In genomic region chr2:82053185-82053891, GRCm38 (mm10) we compare ENCODE assay signal across 8 mouse cellular contexts. TPM values are rescaled to one million over a fixed set of nuclear protein-coding genes. Genes with fewer than 3 reads are reported as not detected.
DNase-seq lines count a peak whose midpoint lies in the region; ATAC-seq and TF ChIP-seq lines count a peak whose summit lies in the region.

Gene Zfp804a, plus strand, starts transcription at chr2:82053222.

- peak within 1 kb of the TSS; percentile 97 for H3K4me2 ChIP-seq in lung, embryonic 14.5 days
- peak within 1 kb of the TSS; percentile 99 for H3K4me2 ChIP-seq in heart, embryonic 16.5 days (ENCODE audit: low read depth, low read length)
- peak within 1 kb of the TSS; percentile 73 for H3K4me2 ChIP-seq in midbrain, embryonic 12.5 days (replicated peaks)

- under 1% methylated on average over 64 of the region's 82 CpGs for WGBS in lung, embryonic 14.5 days
- WGBS in heart, embryonic 16.5 days, result under 1% methylated on average over 68 of the region's 82 CpGs
- under 1% methylated on average over 68 of the region's 82 CpGs for WGBS in midbrain, embryonic 12.5 days

- no peaks in the 10 kb centered on the region for H3K36me3 ChIP-seq in lung, embryonic 14.5 days (ENCODE audit: insufficient read depth)
- no peaks in the 10 kb centered on the region for H3K36me3 ChIP-seq in heart, embryonic 16.5 days (ENCODE audit: control insufficient read depth, insufficient read depth)
- H3K36me3 ChIP-seq in midbrain, embryonic 12.5 days, result no peaks in the 10 kb centered on the region

- no peaks in the 10 kb centered on the region for H3K9me3 ChIP-seq in lung, embryonic 14.5 days (ENCODE audit: low read depth, low read length)
- no peaks in the 10 kb centered on the region for H3K9me3 ChIP-seq in heart, embryonic 16.5 days (replicated peaks; ENCODE audit: control insufficient read depth, low read length)
- no peaks in the 10 kb centered on the region for H3K9me3 ChIP-seq in midbrain, embryonic 12.5 days

- ATAC-seq in lung, embryonic 14.5 days (ENCODE audit: insufficient read depth), result peak; percentile 93
- ATAC-seq in heart, embryonic 16.5 days (replicated peaks; ENCODE audit: extremely low read depth, insufficient read depth, low FRiP score), result peak; percentile 70
- peak; percentile 95 for ATAC-seq in midbrain, embryonic 12.5 days (ENCODE audit: low FRiP score, low read depth)

- peak within 1 kb of the TSS; percentile 47 for H3K9ac ChIP-seq in lung, embryonic 14.5 days
- H3K9ac ChIP-seq in heart, embryonic 16.5 days (ENCODE audit: low read length), result peak within 1 kb of the TSS; percentile 61
- peak within 1 kb of the TSS; percentile 82 for H3K9ac ChIP-seq in midbrain, embryonic 12.5 days (replicated peaks)

- H3K27me3 ChIP-seq in lung, embryonic 14.5 days (ENCODE audit: insufficient read depth, low read length), result peaks cover 30% of the 10 kb centered on the region
- peaks cover 18% of the 10 kb centered on the region for H3K27me3 ChIP-seq in heart, embryonic 16.5 days (ENCODE audit: control insufficient read depth, insufficient read depth, low read length)
- peaks cover 22% of the 10 kb centered on the region for H3K27me3 ChIP-seq in midbrain, embryonic 12.5 days

- no peak for TF ChIP-seq CTCF in lung, embryonic 14.5 days (IDR thresholded peaks at IDR 0.05; ENCODE audit: low read depth)

- H3K27ac ChIP-seq in lung, embryonic 14.5 days (ENCODE audit: low read depth), result no peak within 1 kb of the TSS
- H3K27ac ChIP-seq in heart, embryonic 16.5 days (ENCODE audit: low read length), result no peak within 1 kb of the TSS
- H3K27ac ChIP-seq in midbrain, embryonic 12.5 days (replicated peaks), result peak within 1 kb of the TSS; percentile 88

- DNase-seq in lung, embryonic 14.5 days, result peak; percentile 63
- DNase-seq in lung, postnatal 25 days (ENCODE audit: low spot score), result no peak
- DNase-seq in embryo, embryonic 10.5 days (ENCODE audit: low spot score), result peak; percentile 56
- peak; percentile 25 for DNase-seq in left cerebral cortex, adult 11 months (ENCODE audit: low spot score)
- DNase-seq in testis, postnatal 10 days (ENCODE audit: low spot score), result peak; percentile 42
- DNase-seq in T-cell, adult 2 months (ENCODE audit: low spot score), result no peak

- peak within 1 kb of the TSS; percentile 57 for H3K4me3 ChIP-seq in lung, embryonic 14.5 days (ENCODE audit: low read depth, low read length)
- peak within 1 kb of the TSS; percentile 75 for H3K4me3 ChIP-seq in heart, embryonic 16.5 days (ENCODE audit: low read length)
- H3K4me3 ChIP-seq in midbrain, embryonic 12.5 days, result peak within 1 kb of the TSS; percentile 82

- no peaks in the 10 kb centered on the region for H3K4me1 ChIP-seq in lung, embryonic 14.5 days (ENCODE audit: insufficient read depth)
- H3K4me1 ChIP-seq in heart, embryonic 16.5 days (ENCODE audit: control insufficient read depth, insufficient read depth, low read length), result peaks cover 10% of the 10 kb centered on the region; the same call in 1 of the 2 replicates
- H3K4me1 ChIP-seq in midbrain, embryonic 12.5 days, result peaks cover 5% of the 10 kb centered on the region

RNA-seq across cellular contexts. Expression of gene Zfp804a, which starts in this region (rescaled TPM):
- 0.07 and 0.15 TPM in 2 replicates for polyA plus RNA-seq in lung, embryonic 14.5 days (2014; fragmentation: Nextera tagmentation; extraction: Ambion mirVana)
- polyA plus RNA-seq in heart, embryonic 16.5 days (2015; fragmentation: Nextera tagmentation; extraction: Ambion mirVana), result 0.07 and 0.18 TPM in 2 replicates
- polyA plus RNA-seq in midbrain, embryonic 12.5 days (2016; fragmentation: Nextera tagmentation; extraction: Ambion mirVana), result 2.5 and 3.5 TPM in 2 replicates

Comparison
In these comparisons a context has a peak if more than half of its experiments do, and no peak if none do; other contexts are left out.
1. Peak in DNase-seq, ATAC-seq, H3K4me3 ChIP-seq, H3K9ac ChIP-seq and H3K4me2 ChIP-seq in lung, embryonic 14.5 days; RNA of the gene not detected or under 1 TPM.
2. Peak in ATAC-seq, H3K4me3 ChIP-seq, H3K9ac ChIP-seq and H3K4me2 ChIP-seq in heart, embryonic 16.5 days; RNA of the gene not detected or under 1 TPM.
3. DNase-seq: peak in embryo, embryonic 10.5 days (single experiment), left cerebral cortex, adult 11 months (single experiment) and testis, postnatal 10 days (single experiment); none in lung, postnatal 25 days (single experiment) and T-cell, adult 2 months (single experiment).
4. Peak in every context shown above with its lines, with median percentiles within 50 percentile points of each other: ATAC-seq, H3K4me2 ChIP-seq, H3K4me3 ChIP-seq and H3K9ac ChIP-seq.